ENCODE assay signal across 11 mouse cellular contexts in the genomic region with DNA sequence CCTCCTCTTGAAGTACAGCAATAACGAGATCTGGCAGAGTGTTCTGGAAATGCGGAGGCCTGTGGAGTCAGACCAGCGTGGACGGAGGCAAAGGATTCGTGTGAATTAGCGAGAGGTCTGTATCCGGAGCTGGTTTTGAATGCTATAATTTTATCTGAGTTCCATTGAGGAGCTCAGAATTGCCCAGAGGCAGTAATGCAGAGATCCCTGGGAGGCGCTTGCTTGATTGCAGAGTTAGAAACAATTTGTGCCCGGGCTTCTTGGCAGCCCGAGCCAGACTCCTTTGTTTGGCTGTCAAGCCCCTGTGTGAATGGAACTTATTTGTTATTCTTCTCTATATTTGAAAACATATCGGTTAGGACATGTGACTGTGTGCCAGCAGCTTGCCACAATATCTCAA.
DNase-seq lines count a peak whose midpoint lies in the region; ATAC-seq and TF ChIP-seq lines count a peak whose summit lies in the region.
"Had no signal": no experiment of that assay in that cellular context is flagged by ENCODE, and none has a peak within 500 bp of the region (broad histone marks: within the 10 kb centered on the region; RNA-seq: fewer than 3 reads in every experiment).

No protein-coding gene starts in this region.

- peaks cover 41% of the 10 kb centered on the region for H3K4me1 ChIP-seq in hindbrain, embryonic 14.5 days (replicated peaks; ENCODE audit: control insufficient read depth, insufficient read depth, low read length)
- peaks cover 23% of the 10 kb centered on the region; the same call in 1 of the 2 replicates for H3K4me1 ChIP-seq in midbrain, postnatal 0 days (ENCODE audit: insufficient read depth, low read length)

- no peak for TF ChIP-seq CTCF in midbrain, postnatal 0 days (IDR thresholded peaks at IDR 0.05)

- intact Hi-C loops in heart, postnatal 36 days (cut with DNase I) = no loop called here
- intact Hi-C loops in left cerebral cortex, postnatal 4 days (cut with DNase I) = no loop called here
- intact Hi-C loops in left cerebral cortex, postnatal 36 days (cut with DNase I) = no loop called here

- peak; percentile 16 for DNase-seq in heart, adult 8-10 months (ENCODE audit: low spot score)
- DNase-seq in heart, postnatal 36 days = no peak
- peak; percentile 42 for DNase-seq in left cerebral cortex, postnatal 4 days
- no peak for DNase-seq in left cerebral cortex, postnatal 36 days (ENCODE audit: low spot score in 2 of 2)
- no peak for DNase-seq in hindbrain, embryonic 14.5 days (ENCODE audit: low spot score)
- peak; percentile 53 for DNase-seq in midbrain, postnatal 0 days (ENCODE audit: low spot score)
- DNase-seq in B cell, adult 2 months = no peak
- no peak for DNase-seq in gastrocnemius, adult 8-10 months (ENCODE audit: low spot score in 2 of 2)
- DNase-seq: right cerebral cortex, postnatal 25 days had no signal

- peak overlapping the region; percentile 32 for H3K27ac ChIP-seq in hindbrain, embryonic 14.5 days
- peak overlapping the region; percentile 32; the same call in 1 of the 2 replicates for H3K27ac ChIP-seq in midbrain, postnatal 0 days (ENCODE audit: low read depth, low read length)
- H3K27ac ChIP-seq: kidney, postnatal 0 days; limb, embryonic 12.5 days had no signal

- H3K9me3 ChIP-seq in hindbrain, embryonic 14.5 days (ENCODE audit: control insufficient read depth, low read length) = no peaks in the 10 kb centered on the region
- H3K9me3 ChIP-seq in midbrain, postnatal 0 days (ENCODE audit: low read length) = no peaks in the 10 kb centered on the region
- H3K9me3 ChIP-seq: limb, embryonic 12.5 days had no signal

- H3K4me3 ChIP-seq in hindbrain, embryonic 14.5 days (replicated peaks; ENCODE audit: low read length) = no peak overlapping the region
- H3K4me3 ChIP-seq in midbrain, postnatal 0 days (ENCODE audit: low read depth, low read length) = no peak overlapping the region
- H3K4me3 ChIP-seq: limb, embryonic 12.5 days had no signal

- H3K9ac ChIP-seq in hindbrain, embryonic 14.5 days = no peak overlapping the region; the same call in 1 of the 2 replicates
- H3K9ac ChIP-seq in midbrain, postnatal 0 days (replicated peaks; ENCODE audit: low read length, poor library complexity, severe bottlenecking) = no peak overlapping the region; the same call in 1 of the 2 replicates
- H3K9ac ChIP-seq: limb, embryonic 12.5 days had no signal

- ATAC-seq in hindbrain, embryonic 14.5 days (ENCODE audit: low FRiP score) = no peak
- no peak; the same call in 1 of the 2 replicates for ATAC-seq in midbrain, postnatal 0 days (ENCODE audit: low FRiP score)

- no peak overlapping the region for H3K4me2 ChIP-seq in hindbrain, embryonic 14.5 days (replicated peaks)
- H3K4me2 ChIP-seq in midbrain, postnatal 0 days (ENCODE audit: low read depth, low read length, poor library complexity, severe bottlenecking) = no peak overlapping the region
- H3K4me2 ChIP-seq: limb, embryonic 12.5 days had no signal

- 24% methylated on average over 11 of the region's 11 CpGs for WGBS in hindbrain, embryonic 14.5 days
- 15% methylated on average over 11 of the region's 11 CpGs for WGBS in midbrain, postnatal 0 days

- no peaks in the 10 kb centered on the region for H3K36me3 ChIP-seq in hindbrain, embryonic 14.5 days (replicated peaks; ENCODE audit: control insufficient read depth, insufficient read depth)
- no peaks in the 10 kb centered on the region for H3K36me3 ChIP-seq in midbrain, postnatal 0 days (ENCODE audit: insufficient read depth, low read length)
- H3K36me3 ChIP-seq: limb, embryonic 12.5 days had no signal

- H3K27me3 ChIP-seq in hindbrain, embryonic 14.5 days (ENCODE audit: control insufficient read depth, insufficient read depth, low read length) = no peaks in the 10 kb centered on the region
- H3K27me3 ChIP-seq in midbrain, postnatal 0 days (ENCODE audit: insufficient read depth, low read length) = no peaks in the 10 kb centered on the region
- H3K27me3 ChIP-seq: limb, embryonic 12.5 days had no signal

Comparison
In these comparisons a context has a peak if more than half of its experiments do, and no peak if none do; other contexts are left out.
1. DNase-seq: peak in heart, adult 8-10 months (single experiment), left cerebral cortex, postnatal 4 days (single experiment) and midbrain, postnatal 0 days (single experiment); none in heart, postnatal 36 days (0 of 2), left cerebral cortex, postnatal 36 days (0 of 2), hindbrain, embryonic 14.5 days (single experiment), B cell, adult 2 months (0 of 2) and gastrocnemius, adult 8-10 months (0 of 2).